Mouse (Mus musculus) embryonic fibroblast, embryonic 13.5 days (primary cell): Measurements from ENCODE around the gene Clec2d. TPM values are rescaled to one million over a fixed set of nuclear protein-coding genes. Genes with fewer than 3 reads are reported as not detected.
"Not testable (repeated sequence)": the region's sequence is repeated elsewhere in the genome, so short reads cannot be mapped to it uniquely, and the experiment has no call there.

Source experiments
- H3K27ac ChIP-seq: 2 replicates; pipeline ENCODE4 v1.5.1; 2012; ENCODE audit warnings: low read length, control low read depth, inconsistent platforms; ENCODE audit not compliant: insufficient read depth
- H3K4me1 ChIP-seq: 2 replicates; pipeline ENCODE4 v1.6.1; 2011; ENCODE audit warnings: low read length; ENCODE audit not compliant: control insufficient read depth, insufficient read depth
- H3K4me3 ChIP-seq: 2 replicates; pipeline ENCODE4 v1.5.1; 2011; ENCODE audit warnings: mild to moderate bottlenecking, control low read depth, low read length; ENCODE audit not compliant: insufficient read depth
- CTCF ChIP-seq: IDR thresholded peaks from 2 replicates; pipeline ENCODE4 v1.5.1; 2011; ENCODE audit warnings: mild to moderate bottlenecking, control low read depth, low read length, moderate library complexity, borderline replicate concordance; ENCODE audit not compliant: insufficient read depth
- POLR2A ChIP-seq: IDR thresholded peaks from 2 replicates; pipeline ENCODE4 v1.6.1; 2011; ENCODE audit warnings: low read depth, mild to moderate bottlenecking, control low read depth, low read length, moderate library complexity
- polyA plus RNA-seq: library from polyadenylated mRNA; stranded (reverse); fragments of >200 nt; gene quantifications from 2 replicates; pipeline ENCODE4 v1.2.4, GENCODE M21; 2011; ENCODE audit warnings: low read depth; ENCODE audit not compliant: missing spikeins, insufficient read length

Gene Clec2d
- polyA plus RNA-seq, 1 experiment = 45.1 TPM

GRCm38 (mm10) chr6:129186457-129187199 lies 6.2 kb downstream of the Clec2d start:
- no peak overlapping the region for H3K4me3 ChIP-seq
- 0 out of 2 replicates have a peak, but pooled peaks cover 2% of the 10 kb centered on the region for H3K4me1 ChIP-seq
- TF ChIP-seq CTCF = no peak
- no peak for TF ChIP-seq POLR2A
- H3K27ac ChIP-seq = peak overlapping the region; percentile 87; the same call in 1 of the 2 replicates

GRCm38 (mm10) chr6:129187200-129187651 lies 6.8 kb downstream of the Clec2d start:
- Histone ChIP-seq H3K4me3 (no peak overlapping the region), H3K27ac (peak overlapping the region; percentile 18; the same call in 1 of the 2 replicates), H3K4me1 (0 out of 2 replicates have a peak, but pooled peaks cover 2% of the 10 kb centered on the region)
- TF ChIP-seq POLR2A (no peak), CTCF (no peak)

DNA sequence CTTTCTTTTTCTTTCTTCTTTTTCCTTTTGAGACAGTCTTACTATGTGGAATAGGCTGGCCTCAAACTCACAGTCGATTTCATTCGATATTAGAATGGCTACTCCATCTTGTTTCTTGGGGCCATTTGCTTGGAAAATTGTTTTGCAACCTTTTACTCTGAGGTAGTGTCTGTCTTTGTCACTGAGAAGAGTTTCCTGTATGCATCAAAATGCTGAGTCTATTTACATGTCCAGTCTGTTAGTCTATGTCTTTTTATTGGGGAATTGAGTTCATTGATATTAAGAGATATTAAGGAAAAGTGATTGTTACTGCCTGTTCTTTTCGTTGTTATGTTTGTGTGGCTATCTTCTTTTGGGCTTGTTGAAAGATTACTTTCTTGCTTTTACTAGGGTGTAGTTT lies 7.4 kb downstream of the Clec2d start:
- peak overlapping the region; percentile 34; the same call in 1 of the 2 replicates for H3K27ac ChIP-seq
- peak; percentile 16; the same call in 1 of the 2 replicates for TF ChIP-seq POLR2A
- not testable (repeated sequence) for H3K4me3 ChIP-seq, H3K4me1 ChIP-seq

GRCm38 (mm10) chr6:129193431-129193830 lies 13.0 kb downstream of the Clec2d start:
- TF ChIP-seq POLR2A = no peak
- no peak for TF ChIP-seq CTCF
- Histone ChIP-seq H3K27ac (no peak overlapping the region), H3K4me3 (no peak overlapping the region), H3K4me1 (no peaks in the 10 kb centered on the region)

GRCm38 (mm10) chr6:129200066-129200465 lies 19.7 kb downstream of the Clec2d start:
- H3K4me3 ChIP-seq, H3K4me1 ChIP-seq, H3K27ac ChIP-seq: not testable (repeated sequence)

GRCm38 (mm10) chr6:129202306-129202705 lies 21.9 kb downstream of the Clec2d start:
- TF ChIP-seq CTCF = no peak
- Histone ChIP-seq H3K4me1 (no peaks in the 10 kb centered on the region), H3K27ac (no peak overlapping the region), H3K4me3 (no peak overlapping the region)

DNA sequence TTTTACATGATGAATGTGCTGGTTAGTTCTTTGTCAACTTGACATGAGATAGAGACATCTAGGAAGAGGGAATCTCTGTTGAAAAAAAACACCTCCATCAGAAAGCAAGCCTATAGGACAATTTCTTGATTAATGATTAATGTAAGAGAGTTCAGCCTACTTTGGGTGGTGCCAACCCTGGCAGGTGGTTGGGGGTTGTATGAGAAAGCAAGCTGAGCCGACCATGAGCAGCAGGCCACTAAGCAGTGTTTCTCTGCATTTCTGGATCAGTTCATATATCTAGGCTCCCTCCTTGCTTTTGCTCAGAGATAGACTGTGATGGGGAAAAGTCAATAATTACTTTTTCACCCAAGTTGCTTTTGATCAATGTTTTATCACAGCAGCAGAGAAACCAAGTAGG lies 23.9 kb downstream of the Clec2d start:
- H3K4me3 ChIP-seq = no peak overlapping the region
- no peak overlapping the region for H3K27ac ChIP-seq
- TF ChIP-seq CTCF (no peak), POLR2A (no peak)
- no peaks in the 10 kb centered on the region for H3K4me1 ChIP-seq

GRCm38 (mm10) chr6:129204838-129205237 lies 24.4 kb downstream of the Clec2d start:
- H3K4me3 ChIP-seq = no peak overlapping the region
- H3K27ac ChIP-seq = no peak overlapping the region
- TF ChIP-seq CTCF = no peak
- no peak for TF ChIP-seq POLR2A
- no peaks in the 10 kb centered on the region for H3K4me1 ChIP-seq

DNA sequence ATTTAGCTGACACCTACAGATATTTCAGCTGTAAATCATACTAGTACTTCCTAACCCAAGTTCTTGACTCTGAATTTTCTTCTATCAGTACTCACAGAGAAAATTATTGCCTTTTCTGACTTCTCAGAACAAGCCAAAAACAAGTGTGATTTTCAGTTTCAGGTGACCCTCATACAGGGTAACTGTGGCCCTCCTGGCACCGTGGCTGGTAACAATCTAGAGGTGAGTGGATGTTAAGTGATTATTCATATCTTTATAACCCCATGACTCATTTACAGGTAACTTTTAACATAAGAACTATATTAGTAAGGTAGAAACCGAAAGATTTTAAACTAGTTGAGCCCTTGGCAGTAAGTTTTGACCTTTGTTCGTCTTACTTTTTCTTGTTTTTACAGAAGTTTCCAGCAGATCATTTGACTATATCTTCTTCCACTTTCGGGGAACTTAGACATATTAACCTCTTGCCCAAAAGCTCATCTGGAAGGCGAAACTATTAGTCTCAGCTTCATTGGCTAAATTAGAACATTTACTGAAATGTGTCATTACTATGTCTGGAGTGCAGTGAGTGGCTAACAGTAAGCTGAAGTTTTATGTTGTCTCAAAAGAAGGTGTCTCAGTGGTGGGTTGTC lies 28.6 kb downstream of the Clec2d start:
- TF ChIP-seq POLR2A = no peak
- TF ChIP-seq CTCF = no peak
- no peak overlapping the region for H3K4me3 ChIP-seq
- no peak overlapping the region for H3K27ac ChIP-seq
- no peaks in the 10 kb centered on the region for H3K4me1 ChIP-seq

DNA sequence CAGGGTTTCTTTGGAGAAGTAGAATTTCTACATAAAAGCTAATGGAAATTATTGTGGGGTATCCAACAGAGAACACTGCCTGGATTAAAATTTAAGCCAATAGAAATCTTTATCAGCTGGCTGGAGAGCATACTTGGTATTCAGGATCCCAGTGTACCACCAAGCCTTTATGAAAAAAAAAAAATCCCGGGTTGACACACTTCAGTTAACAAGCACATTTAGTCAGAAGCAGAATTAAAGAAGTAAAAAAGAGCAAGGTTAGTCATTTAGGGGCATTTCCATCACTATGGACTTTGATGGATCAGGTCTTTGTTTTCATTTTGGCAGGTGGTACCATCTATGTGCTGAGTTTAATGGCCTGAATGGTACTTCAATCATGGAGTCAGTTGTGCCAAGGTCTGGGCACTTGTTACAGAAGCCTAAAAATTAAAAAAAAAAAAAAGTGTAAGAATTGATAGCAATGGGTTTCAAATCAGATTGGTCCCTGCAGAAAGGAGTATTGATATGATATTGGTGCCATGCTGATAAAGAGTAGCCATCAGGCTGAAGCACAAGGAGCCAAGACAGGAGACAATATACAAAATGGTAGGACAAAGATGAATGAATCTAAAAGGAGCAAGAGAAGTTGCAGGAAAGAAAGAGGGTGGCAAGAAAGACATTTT lies 29.5 kb downstream of the Clec2d start:
- TF ChIP-seq CTCF = no peak
- TF ChIP-seq POLR2A = no peak
- Histone ChIP-seq H3K4me1 (no peaks in the 10 kb centered on the region; the same call in 1 of the 2 replicates), H3K4me3 (no peak overlapping the region), H3K27ac (no peak overlapping the region)
